Mouse (Mus musculus): Measurements from ENCODE around the gene Slc30a7. TPM values are rescaled to one million over a fixed set of nuclear protein-coding genes. Genes with fewer than 3 reads are reported as not detected.
A peak's percentile ranks its signal among the peaks of the same experiment; 100 is the strongest.
"Not testable (repeated sequence)": the region's sequence is repeated elsewhere in the genome, so short reads cannot be mapped to it uniquely, and the experiment has no call there.

Gene Slc30a7
- total RNA-seq, 2 experiments from 2014 or later: 5.7 to 5.8 TPM

GRCm38 (mm10) chr3:115951221-115951620 lies 56.0 kb downstream of the Slc30a7 start:
- DNase-seq: no peak
- intact Hi-C loops (cut with DNase I): no loop called here

- intact Hi-C loops (cut with DNase I): no loop called here
- DNase-seq: peak in 1 of 2 experiments; percentile 10
Observed at GRCm38 (mm10) chr3:115949921-115950877, 57.0 kb downstream of the Slc30a7 start.

GRCm38 (mm10) chr3:115949220-115949920 lies 57.8 kb downstream of the Slc30a7 start:
- no peak for DNase-seq
- intact Hi-C loops (cut with DNase I): no loop called here

- DNase-seq: no peak
Observed at GRCm38 (mm10) chr3:115946272-115946671, 60.9 kb downstream of the Slc30a7 start.

GRCm38 (mm10) chr3:115944376-115944775 lies 62.8 kb downstream of the Slc30a7 start:
- DNase-seq: no peak
- intact Hi-C loops (cut with DNase I): no loop called here

More at GRCm38 (mm10) chr3:115946272-115946671, 60.9 kb downstream of the Slc30a7 start:
- intact Hi-C loops (cut with DNase I): no loop called here

- no peak for DNase-seq
- intact Hi-C loops (cut with DNase I): no loop called here
Observed at GRCm38 (mm10) chr3:115941464-115941863, 65.7 kb downstream of the Slc30a7 start.

- DNase-seq: no peak
- intact Hi-C loops (cut with DNase I): no loop called here
Observed at GRCm38 (mm10) chr3:115940510-115940909, 66.7 kb downstream of the Slc30a7 start.

GRCm38 (mm10) chr3:115937807-115938206 lies 69.4 kb downstream of the Slc30a7 start:
- intact Hi-C loops (cut with DNase I): loop anchor here (2.0 kb wide), 1 partner anchor 45 kb away; no protein-coding TSS in a partner anchor
- DNase-seq: no peak

GRCm38 (mm10) chr3:115936734-115937599 lies 70.2 kb downstream of the Slc30a7 start:
- peak; percentile 36 to 40 for DNase-seq

GRCm38 (mm10) chr3:115933293-115934186 lies 73.7 kb downstream of the Slc30a7 start:
- intact Hi-C loops (cut with DNase I): no loop called here
- DNase-seq: no peak

More at GRCm38 (mm10) chr3:115936734-115937599, 70.2 kb downstream of the Slc30a7 start:
- intact Hi-C loops (cut with DNase I): loop anchor here (2.0 kb wide), 1 partner anchor 46 kb away; no protein-coding TSS in a partner anchor

- intact Hi-C loops (cut with DNase I): no loop called here
- no peak for DNase-seq
Observed at GRCm38 (mm10) chr3:115931701-115932100, 75.5 kb downstream of the Slc30a7 start.

GRCm38 (mm10) chr3:115926531-115926930 lies 80.7 kb downstream of the Slc30a7 start:
- DNase-seq: no peak
- intact Hi-C loops (cut with DNase I): no loop called here

- no peak for DNase-seq
- intact Hi-C loops (cut with DNase I): no loop called here
Observed at GRCm38 (mm10) chr3:115924401-115925190, 82.6 kb downstream of the Slc30a7 start.

GRCm38 (mm10) chr3:115907406-115907805 lies 99.8 kb downstream of the Slc30a7 start:
- intact Hi-C loops (cut with DNase I): not testable (repeated sequence)

GRCm38 (mm10) chr3:115905567-115905966 lies 101.6 kb downstream of the Slc30a7 start:
- no peak for DNase-seq
- intact Hi-C loops (cut with DNase I): no loop called here

More at GRCm38 (mm10) chr3:115907406-115907805, 99.8 kb downstream of the Slc30a7 start:
- not testable (repeated sequence) for DNase-seq

GRCm38 (mm10) chr3:115905067-115905466 lies 102.1 kb downstream of the Slc30a7 start:
- intact Hi-C loops (cut with DNase I): no loop called here
- DNase-seq: no peak

GRCm38 (mm10) chr3:115902301-115902956 lies 104.8 kb downstream of the Slc30a7 start:
- intact Hi-C loops (cut with DNase I): no loop called here
- DNase-seq: no peak

Data from gastrocnemius, postnatal 36 days (tissue).